Mouse (Mus musculus) hindbrain, embryonic 14.5 days (tissue): ENCODE data around the gene Golt1a. TPM values are rescaled to one million over a fixed set of nuclear protein-coding genes. Genes with fewer than 3 reads are reported as not detected.
"Not testable (repeated sequence)": the region's sequence is repeated elsewhere in the genome, so short reads cannot be mapped to it uniquely, and the experiment has no call there.

ENCODE experiments used
- ATAC-seq: fragments of 200-750 bp; cut with Nextera tagmentation; 2 replicates; pipeline ENCODE4 v1.8.0; 2017; ENCODE audit warnings: moderate number of reproducible peaks, mild to moderate bottlenecking, moderate TSS enrichment, moderate library complexity; ENCODE audit not compliant: low FRiP score
- DNase-seq: peaks from one replicate; pipeline ENCODE4 v3.0.0-alpha.2; 2015; ENCODE audit warnings: low spot score
- H3K27ac ChIP-seq: fragments of 300-500 bp; sonication (generic); 2 replicates; pipeline ENCODE4 v1.5.1; 2014; ENCODE audit warnings: mild to moderate bottlenecking, moderate library complexity
- H3K27me3 ChIP-seq: fragments of 300-500 bp; sonication (generic); 2 replicates; pipeline ENCODE4 v1.6.1; 2014; ENCODE audit warnings: mild to moderate bottlenecking, low read length, mixed read lengths; ENCODE audit not compliant: control insufficient read depth, insufficient read depth
- H3K36me3 ChIP-seq: fragments of 300-500 bp; sonication (generic); replicated peaks from 2 replicates; pipeline ENCODE4 v1.6.1; 2014; ENCODE audit not compliant: control insufficient read depth, insufficient read depth
- H3K4me1 ChIP-seq: fragments of 300-500 bp; sonication (generic); replicated peaks from 2 replicates; pipeline ENCODE4 v1.6.1; 2014; ENCODE audit warnings: antibody characterized with exemption, low read length, mixed read lengths; ENCODE audit not compliant: control insufficient read depth, insufficient read depth
- H3K4me2 ChIP-seq: fragments of 300-500 bp; sonication (generic); replicated peaks from 2 replicates; pipeline ENCODE4 v1.6.1; 2014; ENCODE audit warnings: mild to moderate bottlenecking, moderate library complexity
- H3K4me3 ChIP-seq: fragments of 300-500 bp; sonication (generic); replicated peaks from 2 replicates; pipeline ENCODE4 v1.5.1; 2014; ENCODE audit warnings: mild to moderate bottlenecking, low read length
- H3K9ac ChIP-seq: fragments of 300-500 bp; sonication (generic); 2 replicates; pipeline ENCODE4 v1.6.1; 2014
- H3K9me3 ChIP-seq: fragments of 300-500 bp; sonication (generic); 2 replicates; pipeline ENCODE4 v1.6.1; 2016; ENCODE audit warnings: low read length; ENCODE audit not compliant: control insufficient read depth
- WGBS: fragments of 180-500 bp; shearing (Covaris S2); extraction: QIAGEN DNeasy Blood & Tissue Kit; methylation state at CpG from one replicate; pipeline ENCODE4 v1.1.7; 2014; 5-methylcytosine and 5-hydroxymethylcytosine counted together
- polyA plus RNA-seq: library from polyadenylated mRNA; unstranded; fragments of >200 nt; fragmentation: Nextera tagmentation; extraction: Ambion mirVana; gene quantifications from 2 replicates; pipeline ENCODE4 v1.2.1, GENCODE M21; 2014

Gene Golt1a
- polyA plus RNA-seq, 1 experiment from 2014 or later, result not detected

GRCm38 (mm10) chr1:133329638-133329964, 20.0 kb downstream of the Golt1a start:
- ATAC-seq (no peak), DNase-seq (no peak)
- Histone ChIP-seq H3K4me1 (peaks cover 21% of the 10 kb centered on the region), H3K27me3 (peaks cover 20% of the 10 kb centered on the region; the same call in 1 of the 2 replicates), H3K36me3 (no peaks in the 10 kb centered on the region), H3K9ac (peak overlapping the region; percentile 52), H3K9me3 (no peaks in the 10 kb centered on the region), H3K4me2 (peak overlapping the region; percentile 47), H3K4me3 (peak overlapping the region; percentile 22), H3K27ac (no peak overlapping the region)
- WGBS, result 30% methylated on average over 7 of the region's 7 CpGs

DNA sequence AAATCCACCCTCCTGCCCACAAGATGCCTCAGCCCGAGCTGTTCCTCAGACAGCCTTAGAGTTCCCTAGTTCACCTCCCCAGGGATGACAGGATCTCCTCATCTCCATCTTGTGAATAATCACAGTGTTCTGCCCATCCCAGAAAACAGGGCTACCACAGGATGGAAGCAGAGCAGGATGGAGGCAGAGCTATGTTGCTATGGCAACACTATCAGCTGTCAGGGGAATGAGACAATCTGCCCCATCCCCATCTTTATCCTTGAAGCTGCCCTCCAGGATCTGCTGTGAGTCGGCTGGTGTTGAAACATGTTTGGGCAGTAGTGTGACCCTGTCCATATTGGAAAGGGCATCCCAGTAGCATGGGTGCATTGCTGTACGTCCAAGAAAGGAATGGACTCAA, 21.5 kb downstream of the Golt1a start:
- Histone ChIP-seq H3K4me1 (peaks cover 21% of the 10 kb centered on the region), H3K27me3 (peaks cover 20% of the 10 kb centered on the region; the same call in 1 of the 2 replicates), H3K9me3 (no peaks in the 10 kb centered on the region), H3K27ac (0 out of 2 replicates have a peak overlapping the region, but pooled peaks have one; percentile 40), H3K9ac (no peak overlapping the region), H3K4me3 (no peak overlapping the region), H3K4me2 (0 out of 2 replicates have a peak overlapping the region, but pooled peaks have one; percentile 3), H3K36me3 (no peaks in the 10 kb centered on the region)
- 28% methylated on average over 3 of the region's 3 CpGs for WGBS
- ATAC-seq, result peak; percentile 84
- peak; percentile 71 for DNase-seq

DNA sequence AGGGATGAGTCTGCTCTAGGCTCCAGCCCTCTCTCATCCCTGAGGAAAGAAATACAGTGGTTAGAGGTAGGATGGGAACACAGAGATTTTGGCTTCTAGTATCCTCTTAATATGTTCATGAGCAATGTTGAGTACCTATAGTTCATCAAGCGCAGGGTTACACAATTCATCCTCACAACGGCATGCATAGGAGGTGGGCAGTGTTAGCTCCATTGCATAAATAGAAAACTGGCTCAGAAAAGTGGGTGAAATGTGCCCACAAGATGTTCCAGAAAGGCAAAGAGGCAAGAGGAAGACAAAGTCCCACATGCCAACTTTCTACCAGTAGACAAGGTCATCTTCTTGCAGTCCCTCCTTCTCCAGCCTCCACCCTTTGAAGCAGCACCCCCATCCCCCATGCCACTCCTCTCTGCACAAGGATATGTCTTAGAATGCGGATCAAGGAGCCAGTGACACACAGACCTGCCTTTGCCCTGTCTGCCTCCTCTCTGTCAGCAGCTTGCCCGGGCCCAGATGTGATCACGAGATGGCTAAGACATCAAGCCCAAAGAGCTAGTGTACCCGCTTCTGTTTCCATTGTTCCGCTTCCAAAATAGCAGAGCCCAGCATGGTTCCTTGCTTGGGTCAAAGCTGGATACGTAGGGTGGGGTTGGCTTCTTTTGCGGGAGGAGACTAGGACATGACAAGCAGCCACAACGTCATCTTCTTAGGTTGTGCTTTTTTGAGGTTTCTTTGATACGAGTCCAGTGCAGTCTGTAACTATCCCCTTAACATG, 23.2 kb downstream of the Golt1a start:
- H3K4me1 ChIP-seq, result peaks cover 21% of the 10 kb centered on the region
- ATAC-seq (no peak), DNase-seq (no peak)
- no peaks in the 10 kb centered on the region for H3K9me3 ChIP-seq
- no peak overlapping the region for H3K4me3 ChIP-seq
- no peaks in the 10 kb centered on the region for H3K36me3 ChIP-seq
- H3K9ac ChIP-seq, result no peak overlapping the region
- H3K4me2 ChIP-seq, result no peak overlapping the region
- no peak overlapping the region for H3K27ac ChIP-seq
- WGBS, result 92% methylated on average over 11 of the region's 11 CpGs
- H3K27me3 ChIP-seq, result peaks cover 15% of the 10 kb centered on the region; the same call in 1 of the 2 replicates

- Histone ChIP-seq H3K4me3 (no peak overlapping the region), H3K36me3 (no peaks in the 10 kb centered on the region), H3K9ac (no peak overlapping the region), H3K27ac (no peak overlapping the region), H3K4me2 (no peak overlapping the region), H3K4me1 (peaks cover 21% of the 10 kb centered on the region), H3K9me3 (no peaks in the 10 kb centered on the region), H3K27me3 (peaks cover 10% of the 10 kb centered on the region; the same call in 1 of the 2 replicates)
- WGBS, result 39% methylated on average over 6 of the region's 6 CpGs
- no peak for ATAC-seq
- DNase-seq, result no peak
Measured at GRCm38 (mm10) chr1:133333937-133334336, 24.3 kb downstream of the Golt1a start.

DNA sequence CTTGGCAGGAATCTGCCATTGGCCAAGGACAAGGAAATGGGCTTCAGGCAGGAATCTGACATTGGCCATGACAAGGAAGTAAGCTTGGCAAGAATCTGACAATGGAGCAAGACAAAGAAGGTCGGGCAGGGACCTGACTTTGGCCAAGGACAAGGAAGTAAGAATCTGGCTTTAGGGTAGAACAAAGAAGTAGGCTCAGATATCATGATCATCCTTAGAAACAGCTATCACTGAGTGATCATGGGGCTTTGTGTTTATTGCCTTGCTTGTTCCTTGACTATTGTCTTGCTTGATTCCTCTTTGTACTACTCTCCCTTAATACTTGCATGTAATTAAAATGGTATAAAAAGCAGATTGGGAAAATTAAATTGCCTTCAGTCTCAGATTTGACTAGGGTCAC, 30.8 kb downstream of the Golt1a start:
- H3K27me3 ChIP-seq, H3K4me3 ChIP-seq, H3K36me3 ChIP-seq, H3K9ac ChIP-seq, H3K9me3 ChIP-seq, H3K4me1 ChIP-seq, DNase-seq, H3K27ac ChIP-seq, H3K4me2 ChIP-seq, ATAC-seq: not testable (repeated sequence)
- 64% methylated on average over 1 of the region's 1 CpGs for WGBS

DNA sequence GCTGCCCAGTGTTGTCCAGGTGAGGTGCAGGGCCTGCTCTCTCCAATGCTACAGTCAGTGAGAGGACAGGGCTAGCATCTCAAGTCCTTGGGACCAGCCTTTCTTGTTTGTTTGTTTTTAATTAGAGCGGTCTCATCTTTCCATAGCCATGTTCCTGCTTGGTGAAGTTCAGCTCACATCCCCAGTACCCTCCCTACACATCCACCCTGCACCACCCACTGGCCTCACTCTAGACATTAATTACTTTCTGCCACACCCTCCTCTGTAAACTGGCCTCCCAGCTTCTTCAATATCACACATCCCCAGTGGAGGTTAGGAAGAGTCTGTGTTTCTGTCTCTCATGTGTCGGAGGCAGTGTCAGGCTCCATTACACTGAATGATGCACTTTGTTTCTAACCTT, 34.8 kb downstream of the Golt1a start:
- Histone ChIP-seq H3K36me3 (no peaks in the 10 kb centered on the region), H3K4me3 (no peak overlapping the region), H3K4me2 (no peak overlapping the region), H3K9ac (no peak overlapping the region), H3K27me3 (no peaks in the 10 kb centered on the region), H3K9me3 (no peaks in the 10 kb centered on the region), H3K4me1 (no peaks in the 10 kb centered on the region), H3K27ac (no peak overlapping the region)
- 95% methylated on average over 2 of the region's 2 CpGs for WGBS
- ATAC-seq (no peak), DNase-seq (no peak)

DNA sequence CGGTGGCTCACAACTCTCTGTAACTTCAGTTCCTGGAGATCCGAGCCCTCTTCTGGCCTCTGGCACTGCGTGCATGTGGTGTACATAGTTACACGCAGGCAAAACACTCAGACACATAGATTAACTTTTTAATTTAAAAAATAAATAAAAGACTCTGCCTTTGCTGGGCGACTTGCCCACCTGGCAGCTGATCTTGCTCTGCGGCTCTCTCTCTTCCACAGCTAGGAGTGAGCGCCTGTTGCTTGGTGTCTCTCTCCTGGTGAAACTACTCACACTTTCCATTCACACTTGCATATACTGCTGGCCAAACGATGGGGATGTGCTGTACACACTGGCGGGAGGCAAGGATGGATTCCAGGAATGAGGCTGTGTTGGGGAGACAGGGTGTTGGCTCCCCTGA, 36.9 kb downstream of the Golt1a start:
- H3K4me1 ChIP-seq, result no peaks in the 10 kb centered on the region
- DNase-seq, result no peak
- no peaks in the 10 kb centered on the region for H3K9me3 ChIP-seq
- no peak overlapping the region for H3K4me2 ChIP-seq
- H3K27me3 ChIP-seq, result no peaks in the 10 kb centered on the region
- H3K4me3 ChIP-seq, result no peak overlapping the region
- H3K36me3 ChIP-seq, result no peaks in the 10 kb centered on the region
- WGBS, result 86% methylated on average over 9 of the region's 9 CpGs
- H3K9ac ChIP-seq, result no peak overlapping the region
- no peak for ATAC-seq
- H3K27ac ChIP-seq, result no peak overlapping the region

DNA sequence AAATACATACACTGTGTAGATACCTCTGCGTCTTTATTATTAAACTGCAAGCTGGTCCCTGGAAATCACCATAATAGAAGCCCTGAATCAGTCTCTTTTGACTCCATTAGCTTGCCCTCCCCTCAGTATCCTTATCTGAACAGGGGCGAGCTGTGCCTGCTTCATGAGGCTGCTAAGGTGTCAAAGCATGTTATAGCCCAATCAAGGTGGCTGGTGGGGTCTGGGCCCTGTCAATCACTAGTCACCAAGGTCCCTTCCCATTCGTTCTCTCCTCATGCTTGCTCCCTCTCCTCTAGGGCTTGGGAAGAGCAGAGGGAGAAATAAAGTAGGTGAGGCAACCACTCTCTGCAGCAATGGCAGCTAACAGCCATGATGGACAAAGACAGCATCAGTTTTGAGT, 37.6 kb downstream of the Golt1a start:
- no peaks in the 10 kb centered on the region for H3K27me3 ChIP-seq
- H3K4me2 ChIP-seq, result no peak overlapping the region
- no peak overlapping the region for H3K27ac ChIP-seq
- H3K4me3 ChIP-seq, result no peak overlapping the region
- no peak overlapping the region for H3K9ac ChIP-seq
- no peak for DNase-seq
- no peaks in the 10 kb centered on the region for H3K36me3 ChIP-seq
- H3K4me1 ChIP-seq, result no peaks in the 10 kb centered on the region
- WGBS, result 68% methylated on average over 3 of the region's 3 CpGs
- no peak for ATAC-seq
- no peaks in the 10 kb centered on the region for H3K9me3 ChIP-seq

DNA sequence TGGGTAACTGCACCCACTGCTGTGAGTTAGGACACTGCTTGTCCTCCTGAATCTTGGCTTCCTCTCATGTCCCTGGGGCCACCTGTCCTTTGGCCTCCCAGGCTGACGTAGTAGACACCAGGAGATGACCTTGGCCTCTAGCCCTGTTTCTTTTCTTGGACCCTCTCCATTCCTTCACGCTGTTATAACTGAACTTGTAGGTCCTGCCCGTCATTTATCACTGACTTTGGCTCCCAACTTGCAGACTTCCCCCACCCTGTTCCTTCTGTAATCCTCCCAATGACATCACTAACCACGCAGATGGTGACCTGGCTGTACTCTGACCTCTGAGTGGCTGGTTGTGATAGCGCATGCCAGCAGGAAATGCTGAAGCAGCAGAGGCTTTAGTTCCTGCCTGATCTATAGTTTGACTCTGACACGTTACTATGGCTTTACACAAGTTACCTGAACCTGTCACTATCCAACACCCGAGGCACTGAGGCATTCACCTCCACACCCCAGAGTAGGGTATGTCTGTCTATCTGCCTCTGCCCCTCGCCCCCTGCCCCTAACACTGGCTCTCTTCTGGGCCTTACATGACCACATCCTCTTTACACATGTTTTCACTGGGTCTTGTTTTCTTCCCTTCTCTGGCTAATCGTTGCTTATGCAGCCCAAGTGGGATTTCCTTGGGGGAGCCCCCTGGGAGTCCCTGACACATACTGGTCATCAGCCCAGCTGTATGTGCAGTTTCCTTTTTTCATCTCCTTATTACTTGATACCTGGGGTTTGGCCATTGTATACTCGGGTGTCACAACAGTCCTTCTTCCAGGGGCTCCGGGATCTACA, 38.3 kb downstream of the Golt1a start:
- no peak overlapping the region for H3K9ac ChIP-seq
- WGBS, result 78% methylated on average over 11 of the region's 11 CpGs
- H3K36me3 ChIP-seq, result no peaks in the 10 kb centered on the region
- ATAC-seq, result no peak
- no peak for DNase-seq
- H3K4me2 ChIP-seq, result no peak overlapping the region
- no peaks in the 10 kb centered on the region for H3K4me1 ChIP-seq
- H3K27me3 ChIP-seq, result no peaks in the 10 kb centered on the region
- H3K27ac ChIP-seq, result no peak overlapping the region
- H3K9me3 ChIP-seq, result no peaks in the 10 kb centered on the region
- H3K4me3 ChIP-seq, result no peak overlapping the region
